Mouse (Mus musculus) erythroblast, embryonic 14.5 days (primary cell): Measurements from ENCODE around the gene Hipk2. TPM values are rescaled to one million over a fixed set of nuclear protein-coding genes. Genes with fewer than 3 reads are reported as not detected.

ENCODE experiments used
- H3K27me3 ChIP-seq: 2 replicates; pipeline ENCODE4 v1.6.1; 2012; ENCODE audit warnings: inconsistent platforms; ENCODE audit not compliant: control insufficient read depth
- H3K36me3 ChIP-seq: 2 replicates; pipeline ENCODE4 v1.6.1; 2012; ENCODE audit warnings: mild to moderate bottlenecking, inconsistent platforms; ENCODE audit not compliant: control insufficient read depth
- H3K4me1 ChIP-seq: 2 replicates; pipeline ENCODE4 v1.6.1; 2012; ENCODE audit warnings: inconsistent platforms; ENCODE audit not compliant: control insufficient read depth
- H3K4me3 ChIP-seq: replicated peaks from 2 replicates; pipeline ENCODE3; 2012; ENCODE audit warnings: moderate library complexity, mild to moderate bottlenecking, inconsistent platforms
- H3K9me3 ChIP-seq: 2 replicates; pipeline ENCODE4 v1.6.1; 2012; ENCODE audit warnings: low read length, inconsistent platforms, mixed read lengths; ENCODE audit not compliant: control insufficient read depth
- GATA1 ChIP-seq: IDR thresholded peaks from 2 replicates; pipeline ENCODE4 v1.6.1; 2012; ENCODE audit warnings: low read length, inconsistent platforms, mixed read lengths
- TAL1 ChIP-seq: IDR thresholded peaks from 3 replicates; pipeline ENCODE4 v1.6.1; 2012; ENCODE audit warnings: low read length, inconsistent platforms, mixed read lengths
- polyA plus RNA-seq: library from polyadenylated mRNA; stranded (reverse); fragments of >175 nt; gene quantifications from 2 replicates; pipeline ENCODE4 v1.2.3, GENCODE M21; 2012

Gene Hipk2
- polyA plus RNA-seq, 1 experiment = 16.6 TPM

DNA sequence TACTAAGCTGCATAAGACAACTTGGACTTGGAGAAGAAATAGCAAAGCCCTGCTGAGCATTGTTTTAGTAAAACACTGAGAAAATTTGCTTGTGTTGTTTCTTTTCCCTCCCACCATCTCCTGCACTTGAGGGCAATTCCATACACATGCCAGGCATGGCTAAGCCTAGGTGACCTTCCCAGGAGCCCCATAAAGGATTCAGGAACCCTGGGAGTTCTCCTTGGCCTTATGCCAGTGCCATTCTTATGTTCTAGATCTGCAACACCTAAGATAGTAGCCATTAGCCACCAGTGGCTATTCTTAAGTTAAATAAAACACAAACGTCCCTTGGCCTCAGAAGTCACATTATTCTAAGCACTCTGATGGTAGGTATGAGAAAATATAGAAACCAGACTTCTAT, 28.5 kb downstream of the Hipk2 start:
- H3K4me3 ChIP-seq = no peak overlapping the region
- peaks cover 2% of the 10 kb centered on the region for H3K9me3 ChIP-seq
- H3K4me1 ChIP-seq = peaks cover 89% of the 10 kb centered on the region
- no peaks in the 10 kb centered on the region for H3K27me3 ChIP-seq
- no peak for TF ChIP-seq TAL1
- TF ChIP-seq GATA1 = no peak
- H3K36me3 ChIP-seq = peaks cover 96% of the 10 kb centered on the region

DNA sequence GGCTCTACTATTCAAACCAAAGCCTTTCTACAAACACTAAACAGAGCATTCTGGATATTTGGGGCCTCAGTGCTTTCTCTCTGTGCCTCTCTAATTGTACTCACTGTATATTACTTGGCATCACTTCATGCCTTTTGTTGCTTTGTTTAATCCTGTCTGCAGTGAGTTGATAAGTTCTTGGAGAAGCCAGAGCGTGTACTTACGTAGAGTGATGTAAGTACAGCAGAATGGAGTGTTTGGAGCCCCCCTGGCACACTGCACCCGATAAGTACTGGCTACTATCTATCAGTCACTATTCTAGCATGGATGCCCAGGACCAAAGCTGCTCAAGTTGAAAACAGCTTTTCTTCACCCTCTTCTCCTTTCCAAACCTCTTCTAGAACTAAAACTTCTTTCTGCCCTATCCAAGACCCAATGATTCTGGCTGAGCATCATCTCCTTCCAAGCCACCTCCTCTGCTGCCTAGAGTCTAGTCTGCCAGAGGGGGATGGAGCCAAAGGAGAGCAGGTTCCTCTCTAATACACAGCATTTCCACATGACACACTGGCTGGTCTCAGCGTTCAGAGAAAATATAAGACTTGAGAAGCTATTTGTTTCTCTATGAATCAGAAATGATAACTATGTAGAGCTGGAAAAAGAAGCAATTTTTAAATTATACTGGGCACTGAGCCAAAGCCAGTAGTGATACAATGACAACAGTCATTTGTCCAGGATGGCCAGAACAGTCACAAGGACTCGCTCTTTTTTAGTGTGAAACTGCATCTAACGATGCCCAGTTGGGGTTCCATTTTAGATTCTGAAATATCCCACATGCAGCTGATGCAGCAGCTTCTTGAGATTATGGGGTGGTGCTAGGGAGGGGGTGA, 29.4 kb downstream of the Hipk2 start:
- peaks cover 96% of the 10 kb centered on the region for H3K36me3 ChIP-seq
- peaks cover 85% of the 10 kb centered on the region for H3K4me1 ChIP-seq
- H3K9me3 ChIP-seq = peaks cover 2% of the 10 kb centered on the region
- TF ChIP-seq TAL1 = no peak
- TF ChIP-seq GATA1 = no peak
- no peak overlapping the region for H3K4me3 ChIP-seq
- H3K27me3 ChIP-seq = no peaks in the 10 kb centered on the region

DNA sequence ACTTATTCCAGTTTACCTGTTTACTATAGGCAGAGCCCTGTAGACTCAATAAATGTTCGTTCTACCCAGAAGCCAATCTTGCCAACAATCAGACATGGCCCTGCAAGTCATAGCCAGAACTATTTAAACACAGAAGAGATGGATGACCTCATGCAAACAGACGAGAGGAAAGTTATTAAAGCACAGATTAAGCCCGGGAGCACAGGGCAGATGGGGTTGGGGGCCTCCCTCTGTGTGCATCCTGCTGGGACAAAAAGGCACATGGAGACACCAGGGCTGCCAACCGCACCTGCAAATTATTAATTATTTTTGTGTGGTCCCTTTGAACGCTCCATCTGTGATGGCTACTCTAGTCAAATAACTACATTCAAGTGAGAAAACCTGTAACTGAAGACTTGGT, 30.1 kb downstream of the Hipk2 start:
- no peaks in the 10 kb centered on the region for H3K27me3 ChIP-seq
- no peaks in the 10 kb centered on the region for H3K9me3 ChIP-seq
- TF ChIP-seq TAL1 (no peak), GATA1 (no peak)
- no peak overlapping the region for H3K4me3 ChIP-seq
- peaks cover 86% of the 10 kb centered on the region for H3K4me1 ChIP-seq
- peaks cover 97% of the 10 kb centered on the region for H3K36me3 ChIP-seq

DNA sequence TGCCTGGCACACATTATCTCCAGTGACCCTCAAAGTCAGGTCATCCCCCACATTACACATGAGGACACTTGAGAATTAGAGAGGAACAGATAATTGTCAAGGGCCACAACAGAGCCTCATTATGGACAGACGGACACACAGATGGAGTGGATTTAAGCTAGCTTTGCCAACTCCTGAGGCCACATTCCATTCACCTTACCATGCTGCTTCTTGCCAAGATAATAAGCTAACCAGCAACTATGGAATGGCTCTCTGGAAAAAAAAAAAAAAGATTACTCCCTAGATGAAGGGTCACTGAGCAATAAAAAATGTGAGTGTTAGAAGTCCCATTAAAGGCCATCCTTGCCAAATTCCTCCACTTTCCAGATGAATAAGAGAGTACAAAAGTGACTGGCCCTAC, 30.8 kb downstream of the Hipk2 start:
- Histone ChIP-seq H3K9me3 (no peaks in the 10 kb centered on the region), H3K4me1 (peaks cover 87% of the 10 kb centered on the region), H3K27me3 (no peaks in the 10 kb centered on the region), H3K36me3 (peaks cover 99% of the 10 kb centered on the region), H3K4me3 (no peak overlapping the region)
- TF ChIP-seq GATA1 = no peak
- TF ChIP-seq TAL1 = no peak

DNA sequence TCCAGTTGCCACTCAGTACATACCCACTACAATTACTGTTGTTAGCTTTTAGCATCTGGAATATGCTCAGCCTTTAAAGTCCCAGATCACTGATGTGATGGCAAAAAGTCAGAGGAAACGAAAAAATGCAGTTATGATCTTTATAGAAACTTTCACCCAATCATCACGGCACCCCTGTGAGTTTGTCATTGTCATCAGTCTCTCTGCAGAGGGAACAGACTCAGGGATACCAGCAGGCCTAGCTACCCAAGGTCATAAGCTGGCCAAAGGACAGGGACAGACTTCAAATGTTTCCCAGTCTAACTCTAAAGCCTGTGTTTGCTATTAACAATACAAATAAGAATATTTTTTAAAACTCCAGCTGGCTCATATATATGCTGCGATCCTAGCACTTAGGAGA, 34.4 kb downstream of the Hipk2 start:
- Histone ChIP-seq H3K36me3 (peaks cover 99% of the 10 kb centered on the region), H3K4me1 (peaks cover 85% of the 10 kb centered on the region)

DNA sequence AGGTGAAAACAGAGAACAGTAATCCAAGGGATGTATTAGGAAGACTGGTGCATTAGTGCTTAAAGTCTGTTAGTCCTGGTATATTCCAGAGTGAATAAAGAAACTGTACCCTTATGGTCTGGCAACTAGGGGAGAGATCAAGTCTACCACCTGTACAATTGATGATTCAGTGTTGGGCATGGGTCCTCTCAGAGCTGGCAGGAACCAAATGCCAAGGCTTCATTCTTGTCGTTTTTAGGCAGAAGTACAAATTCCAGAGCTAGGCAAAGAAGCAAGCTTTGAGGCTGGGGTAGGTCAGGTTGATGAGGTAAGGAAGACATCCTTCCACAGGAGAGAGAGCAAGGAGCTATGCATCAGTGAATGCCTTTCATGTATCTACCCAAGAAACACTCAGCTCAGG, 35.2 kb downstream of the Hipk2 start:
- peaks cover 98% of the 10 kb centered on the region for H3K36me3 ChIP-seq
- H3K9me3 ChIP-seq = no peaks in the 10 kb centered on the region
- no peaks in the 10 kb centered on the region for H3K27me3 ChIP-seq
- TF ChIP-seq TAL1 = no peak
- no peak for TF ChIP-seq GATA1
- H3K4me3 ChIP-seq = no peak overlapping the region
- peaks cover 84% of the 10 kb centered on the region for H3K4me1 ChIP-seq

More for the DNA sequence above, 34.4 kb downstream of the Hipk2 start:
- no peak for TF ChIP-seq TAL1
- TF ChIP-seq GATA1 = no peak
- Histone ChIP-seq H3K9me3 (no peaks in the 10 kb centered on the region), H3K4me3 (no peak overlapping the region), H3K27me3 (no peaks in the 10 kb centered on the region)

DNA sequence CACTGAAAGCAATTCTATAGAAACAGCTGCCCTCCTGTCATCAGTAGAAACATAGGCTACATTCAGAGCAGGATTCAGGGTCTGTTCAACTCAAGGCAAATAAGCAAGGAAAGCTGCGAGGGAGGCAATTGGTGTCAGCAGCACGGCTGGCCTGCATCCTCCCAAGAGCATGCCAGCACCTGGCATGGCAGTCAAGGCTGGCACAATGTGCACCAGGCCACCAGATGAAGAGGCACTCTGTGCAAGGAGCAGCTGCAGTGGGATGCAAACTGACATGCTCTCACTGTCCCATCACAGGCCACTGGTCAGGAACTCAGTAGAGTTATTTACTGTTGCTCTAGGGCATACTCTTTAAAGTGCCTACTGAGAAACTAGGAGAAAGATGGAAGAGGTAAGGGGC, 35.6 kb downstream of the Hipk2 start:
- peaks cover 94% of the 10 kb centered on the region for H3K36me3 ChIP-seq
- peaks cover 84% of the 10 kb centered on the region for H3K4me1 ChIP-seq
- no peaks in the 10 kb centered on the region for H3K9me3 ChIP-seq
- no peak overlapping the region for H3K4me3 ChIP-seq
- no peaks in the 10 kb centered on the region for H3K27me3 ChIP-seq
- TF ChIP-seq TAL1 = no peak

DNA sequence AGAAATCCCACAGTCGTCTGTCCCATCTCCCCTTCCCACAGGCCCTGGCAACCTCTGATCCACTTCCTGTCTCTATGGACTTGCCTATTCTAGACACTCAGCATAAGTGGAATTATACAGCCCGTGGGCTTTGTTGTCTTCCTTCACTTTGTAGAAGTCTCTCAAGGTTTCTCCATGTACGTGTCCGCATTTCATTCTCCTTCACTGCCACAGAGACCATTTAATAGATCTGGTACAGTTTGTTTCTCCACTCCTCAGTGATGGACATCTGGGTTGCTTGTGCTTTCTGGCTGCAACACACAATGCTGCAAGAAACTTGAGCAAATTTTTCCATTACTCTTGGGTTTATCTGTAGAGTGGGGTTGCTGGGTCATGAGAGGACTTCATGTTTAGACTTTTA, 36.1 kb downstream of the Hipk2 start:
- Histone ChIP-seq H3K4me3 (no peak overlapping the region), H3K4me1 (peaks cover 84% of the 10 kb centered on the region), H3K36me3 (peaks cover 94% of the 10 kb centered on the region), H3K9me3 (no peaks in the 10 kb centered on the region), H3K27me3 (no peaks in the 10 kb centered on the region)
- TF ChIP-seq TAL1 (no peak), GATA1 (no peak)

DNA sequence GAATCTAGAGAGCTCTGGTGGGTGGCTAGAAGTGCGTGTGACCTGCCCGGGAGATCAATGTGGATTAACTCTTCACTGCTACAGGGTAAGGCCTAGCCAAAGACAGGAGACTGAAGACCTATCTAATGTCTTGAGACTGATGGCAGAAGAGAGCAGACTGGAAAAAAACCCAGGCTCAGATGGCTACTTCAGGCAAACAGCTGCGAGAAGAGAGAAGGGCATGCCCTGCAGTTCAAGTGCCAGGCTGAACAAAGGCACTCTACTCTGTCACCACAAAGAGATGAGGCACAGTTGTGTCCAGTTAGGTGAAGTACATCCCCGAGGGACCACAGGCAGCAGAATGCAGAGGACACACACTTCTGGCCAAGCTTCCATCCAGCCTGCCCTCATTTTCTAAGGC, 37.9 kb downstream of the Hipk2 start:
- no peak overlapping the region for H3K4me3 ChIP-seq
- no peaks in the 10 kb centered on the region for H3K27me3 ChIP-seq
- no peak for TF ChIP-seq TAL1
- no peak for TF ChIP-seq GATA1
- peaks cover 92% of the 10 kb centered on the region for H3K4me1 ChIP-seq
- peaks cover 92% of the 10 kb centered on the region for H3K36me3 ChIP-seq
- H3K9me3 ChIP-seq = no peaks in the 10 kb centered on the region

DNA sequence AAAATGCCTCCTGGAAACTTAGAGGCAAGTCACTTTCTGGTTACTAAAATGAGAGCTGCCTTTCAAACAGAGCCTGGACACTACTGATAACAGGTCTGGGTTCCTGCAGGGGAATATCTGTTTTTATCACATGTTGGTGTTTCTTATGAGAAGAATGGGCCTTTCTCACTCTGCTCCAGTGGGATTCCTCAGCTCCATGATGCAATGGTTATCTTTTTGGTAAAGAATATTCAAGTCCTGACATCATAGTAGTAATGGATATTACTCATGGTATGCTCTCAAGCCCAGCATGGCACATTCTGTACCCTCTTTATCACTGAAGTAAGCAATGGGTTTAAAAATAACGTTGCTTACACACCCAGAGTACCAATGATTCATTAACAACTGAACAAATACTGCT, 40.7 kb downstream of the Hipk2 start:
- peaks cover 94% of the 10 kb centered on the region for H3K4me1 ChIP-seq
- H3K36me3 ChIP-seq = peaks cover 91% of the 10 kb centered on the region
- H3K4me3 ChIP-seq = peak overlapping the region; percentile 33
- TF ChIP-seq TAL1 (peak; percentile 90), GATA1 (peak; percentile 82)
- no peaks in the 10 kb centered on the region for H3K27me3 ChIP-seq
- H3K9me3 ChIP-seq = no peaks in the 10 kb centered on the region
